Mouse (Mus musculus): ENCODE data around the gene Ifi205.

The Ifi205 gene

GRCm38 (mm10) chr1:173973111-173973510 lies 58.5 kb downstream of the Ifi205 start:
- DNase-seq (ENCODE audit: low spot score in 2 of 2) = peak; percentile 20 to 31

All from right cerebral cortex, postnatal 10 days (tissue).